Mouse (Mus musculus): ENCODE results near the gene Crhr1. TPM values are rescaled to one million over a fixed set of nuclear protein-coding genes. Genes with fewer than 3 reads are reported as not detected.

The Crhr1 gene
- total and polyA plus RNA-seq, 3 experiments, result not detected

DNA sequence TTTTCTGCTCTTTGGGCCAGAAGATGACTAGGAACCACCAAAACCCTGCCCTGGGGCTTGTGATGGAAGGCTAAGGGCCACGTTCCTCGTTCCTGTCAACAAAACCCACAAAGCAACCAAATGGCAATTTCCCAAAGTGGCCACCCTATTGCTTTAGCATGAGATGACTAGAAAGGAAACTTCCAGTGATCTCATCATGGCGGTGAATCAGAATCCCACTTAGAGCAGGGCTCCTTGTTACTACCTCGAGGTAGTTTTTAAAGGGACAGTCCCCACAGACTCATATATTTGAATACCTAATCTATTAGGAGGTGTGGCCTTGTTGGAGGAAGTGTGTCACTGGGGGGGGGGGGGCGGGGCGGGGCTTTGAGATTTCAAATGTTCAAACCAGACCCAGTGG, 48.9 kb upstream of the Crhr1 start:
- in situ Hi-C loops (cut with MboI; ENCODE audit: low pct_ligation_motif_present, low pct_unique_long_range_greater_than_20kb, low sequenced_read_pairs) (loop anchor here (5.0 kb wide), 1 partner anchor 81 kb away; no protein-coding TSS in a partner anchor), dilution Hi-C loops (cut with MboI; ENCODE audit: extremely low pct_ligation_motif_present, extremely low pct_unique_long_range_greater_than_20kb, low sequenced_read_pairs) (no loop called here)
- Histone ChIP-seq H3K4me2 (ENCODE audit: insufficient read depth, low read depth, poor library complexity, severe bottlenecking) (no peak overlapping the region), H3K27me3 (replicated peaks) (no peaks in the 10 kb centered on the region), H3K4me1 (ENCODE audit: control insufficient read depth in 1 of 2, insufficient read depth in 2 of 2) (peaks cover 16 to 45% of the 10 kb centered on the region in 2 experiments), H3K9me3 (replicated peaks; ENCODE audit: low read length) (peaks cover 8% of the 10 kb centered on the region), H3K9ac (ENCODE audit: insufficient read depth, low read depth) (no peak overlapping the region), H3K27ac (ENCODE audit: insufficient read depth, low read depth) (no peak overlapping the region), H3K36me3 (replicated peaks in 1 of 2; ENCODE audit: control insufficient read depth in 1 of 2, insufficient read depth in 1 of 2, low read length in 1 of 2) (no peaks in the 10 kb centered on the region), H3K79me2 (replicated peaks; ENCODE audit: control insufficient read depth, extremely low read depth, insufficient read depth, poor library complexity, severe bottlenecking) (no peaks in the 10 kb centered on the region), H3K4me3 (replicated peaks in 1 of 3; ENCODE audit: low read depth in 2 of 3, low read length in 2 of 3, poor library complexity in 1 of 3) (no peak overlapping the region)
- DNase-seq (ENCODE audit: extremely low read depth), result peak; percentile 93
- TF ChIP-seq BHLHE40 (IDR thresholded peaks at IDR 0.05; ENCODE audit: low read depth, low read length) (peak; percentile 61; the same call in 1 of the 2 replicates), EP300 (IDR thresholded peaks at IDR 0.05; ENCODE audit: low read length) (peak; percentile 80), MYC (IDR thresholded peaks at IDR 0.05; ENCODE audit: low read depth, low read length) (peak; percentile 66; the same call in 1 of the 2 replicates), ZC3H11A (IDR thresholded peaks at IDR 0.05; ENCODE audit: low read depth, low read length) (no peak), JUN (IDR thresholded peaks at IDR 0.05; ENCODE audit: insufficient read depth, low read depth, low read length) (peak; percentile 82), RCOR1 (conservative IDR thresholded peaks at IDR 0.05; ENCODE audit: low read depth, low read length) (0 out of 2 replicates have a peak, but pooled peaks have one; percentile 32), TCF12 (IDR thresholded peaks at IDR 0.05; ENCODE audit: low read depth, low read length) (0 out of 2 replicates have a peak, but pooled peaks have one; percentile 23), ETS1 (conservative IDR thresholded peaks at IDR 0.05; ENCODE audit: low read depth, low read length) (peak; percentile 87), MEF2A (IDR thresholded peaks at IDR 0.05; ENCODE audit: borderline replicate concordance, low read depth, low read length) (peak; percentile 67; the same call in 1 of the 2 replicates), MAX (IDR thresholded peaks at IDR 0.05; ENCODE audit: low read length) (0 out of 2 replicates have a peak, but pooled peaks have one; percentile 52), ELF1 (IDR thresholded peaks at IDR 0.05; ENCODE audit: low read depth, low read length) (no peak), NRF1 (IDR thresholded peaks at IDR 0.05; ENCODE audit: low read depth, low read length) (no peak), E2F4 (IDR thresholded peaks at IDR 0.05; ENCODE audit: insufficient replicate concordance, low read depth, low read length) (no peak), MAZ (IDR thresholded peaks at IDR 0.05; ENCODE audit: low read depth, low read length) (peak; percentile 80; the same call in 1 of the 2 replicates), CTCF (conservative IDR thresholded peaks at IDR 0.05 in 1 of 2, IDR thresholded peaks at IDR 0.05 in 1 of 2; ENCODE audit: low read depth in 2 of 2, low read length in 2 of 2) (no peak), JUND (conservative IDR thresholded peaks at IDR 0.05; ENCODE audit: low read depth, low read length) (peak; percentile 67), IRF4 (IDR thresholded peaks at IDR 0.05; ENCODE audit: low read depth, low read length) (peak; percentile 88), CHD1 (IDR thresholded peaks at IDR 0.05; ENCODE audit: low read depth, low read length) (no peak)

DNA sequence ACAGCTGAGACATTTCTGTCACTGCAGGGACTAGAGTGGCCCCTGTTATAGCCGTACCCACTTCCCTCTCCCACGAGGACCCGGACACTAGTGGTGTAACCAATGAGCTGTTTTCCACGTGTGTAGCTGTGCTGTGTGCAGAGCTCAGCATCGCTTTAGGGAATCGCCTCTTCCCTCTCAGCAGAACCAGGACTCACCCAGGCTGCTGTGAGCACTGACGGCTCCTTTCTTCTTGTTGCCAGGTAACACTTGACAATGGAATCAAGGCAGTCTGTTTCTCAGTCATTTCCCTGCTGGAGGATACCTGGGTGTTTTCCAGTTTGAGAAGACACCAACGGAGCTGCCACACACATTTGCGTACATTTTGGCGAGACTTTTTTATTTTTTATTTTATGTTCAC, 44.1 kb upstream of the Crhr1 start:
- Histone ChIP-seq H3K27ac (ENCODE audit: insufficient read depth, low read depth) (no peak overlapping the region), H3K4me3 (replicated peaks in 1 of 3; ENCODE audit: low read depth in 2 of 3, low read length in 2 of 3, poor library complexity in 1 of 3) (no peak overlapping the region), H3K4me2 (ENCODE audit: insufficient read depth, low read depth, poor library complexity, severe bottlenecking) (no peak overlapping the region), H3K9me3 (replicated peaks; ENCODE audit: low read length) (peaks cover 4% of the 10 kb centered on the region), H3K79me2 (replicated peaks; ENCODE audit: control insufficient read depth, extremely low read depth, insufficient read depth, poor library complexity, severe bottlenecking) (no peaks in the 10 kb centered on the region), H3K27me3 (replicated peaks) (no peaks in the 10 kb centered on the region), H3K9ac (ENCODE audit: insufficient read depth, low read depth) (no peak overlapping the region), H3K4me1 (ENCODE audit: control insufficient read depth in 1 of 2, insufficient read depth in 2 of 2) (peaks cover 6 to 38% of the 10 kb centered on the region in 2 experiments; a peak in 3 of 4 replicates), H3K36me3 (replicated peaks in 1 of 2; ENCODE audit: control insufficient read depth in 1 of 2, insufficient read depth in 1 of 2, low read length in 1 of 2) (no peaks in the 10 kb centered on the region)
- TF ChIP-seq CHD1 (IDR thresholded peaks at IDR 0.05; ENCODE audit: low read depth, low read length) (no peak), CHD2 (IDR thresholded peaks at IDR 0.05; ENCODE audit: low read length) (no peak), MAZ (IDR thresholded peaks at IDR 0.05; ENCODE audit: low read depth, low read length) (no peak), KAT2A (IDR thresholded peaks at IDR 0.05; ENCODE audit: insufficient replicate concordance, low read length) (no peak), RCOR1 (conservative IDR thresholded peaks at IDR 0.05; ENCODE audit: low read depth, low read length) (no peak), ZC3H11A (IDR thresholded peaks at IDR 0.05; ENCODE audit: low read depth, low read length) (no peak), MAX (IDR thresholded peaks at IDR 0.05; ENCODE audit: low read length) (no peak), POLR2A (IDR thresholded peaks at IDR 0.05; ENCODE audit: low read depth, low read length) (no peak), UBTF (IDR thresholded peaks at IDR 0.05; ENCODE audit: low read depth, low read length) (no peak), ZMIZ1 (IDR thresholded peaks at IDR 0.05; ENCODE audit: low read depth, low read length) (no peak), ELF1 (IDR thresholded peaks at IDR 0.05; ENCODE audit: low read depth, low read length) (no peak), JUND (conservative IDR thresholded peaks at IDR 0.05; ENCODE audit: low read depth, low read length) (no peak), GABPA (IDR thresholded peaks at IDR 0.05; ENCODE audit: insufficient replicate concordance, low read depth, low read length) (no peak), HCFC1 (IDR thresholded peaks at IDR 0.05; ENCODE audit: low read depth, low read length) (no peak), E2F4 (IDR thresholded peaks at IDR 0.05; ENCODE audit: insufficient replicate concordance, low read depth, low read length) (no peak)
- no peak for DNase-seq (ENCODE audit: extremely low read depth)
- dilution Hi-C loops (cut with MboI; ENCODE audit: extremely low pct_ligation_motif_present, extremely low pct_unique_long_range_greater_than_20kb, low sequenced_read_pairs), result no loop called here
- in situ Hi-C loops (cut with MboI; ENCODE audit: low pct_ligation_motif_present, low pct_unique_long_range_greater_than_20kb, low sequenced_read_pairs), result no loop called here
